Mouse (Mus musculus) spleen, adult 2 months (tissue): ENCODE measurements at regions not wholly inside any gene's neighbourhood (a gene's known extent, or its start where the extent isn't known, plus 50 kb on each side); places are given as distances from the start of the nearest gene placed in this dataset.
"Not testable (repeated sequence)": the region's sequence is repeated elsewhere in the genome, so short reads cannot be mapped to it uniquely, and the experiment has no call there.

Source experiments
- DNase-seq, 2 experiments: peaks; one replicate each; pipeline versions ENCODE4 v3.0.0 to v3.0.0-alpha.2; 2012 to 2021; ENCODE audit warnings: low spot score in 2 of 2, low read depth in 1 of 2
- H3K27ac ChIP-seq: fragments of 200-500 bp; 2 replicates; pipeline ENCODE4 v1.5.1; 2012; ENCODE audit warnings: low read length, inconsistent platforms; ENCODE audit not compliant: insufficient read depth
- H3K27me3 ChIP-seq: fragments of 200-500 bp; 2 replicates; pipeline ENCODE4 v1.6.1; 2012; ENCODE audit warnings: mild to moderate bottlenecking, moderate library complexity, low read length, inconsistent platforms; ENCODE audit not compliant: control insufficient read depth, insufficient read depth
- H3K36me3 ChIP-seq: fragments of 200-500 bp; 2 replicates; pipeline ENCODE4 v1.6.1; 2012; ENCODE audit warnings: mild to moderate bottlenecking, low read length, inconsistent platforms; ENCODE audit not compliant: control insufficient read depth, insufficient read depth
- H3K4me1 ChIP-seq: fragments of 200-500 bp; 2 replicates; pipeline ENCODE4 v1.6.1; 2011; ENCODE audit warnings: inconsistent platforms; ENCODE audit not compliant: control insufficient read depth, insufficient read depth, insufficient read length
- H3K4me3 ChIP-seq: fragments of 200-500 bp; 2 replicates; pipeline ENCODE4 v1.5.1; 2011; ENCODE audit warnings: mild to moderate bottlenecking, inconsistent platforms; ENCODE audit not compliant: insufficient read depth, insufficient read length; ENCODE audit errors: extremely low read depth
- CTCF ChIP-seq: fragments of 200-500 bp; IDR thresholded peaks from 2 replicates; pipeline ENCODE4 v1.5.1; 2011; ENCODE audit warnings: mild to moderate bottlenecking, inconsistent platforms; ENCODE audit not compliant: insufficient read depth, insufficient read length, insufficient replicate concordance; ENCODE audit errors: extremely low read depth
- POLR2A ChIP-seq: fragments of 200-500 bp; IDR thresholded peaks from 2 replicates; pipeline ENCODE4 v1.6.1; 2011; ENCODE audit warnings: low read depth, low read length, inconsistent platforms
- WGBS: fragments of 180-500 bp; shearing (Covaris S2); methylation state at CpG from one replicate; pipeline ENCODE4 v1.1.7; 2018; 5-methylcytosine and 5-hydroxymethylcytosine counted together

- Histone ChIP-seq H3K4me3 (no peak overlapping the region), H3K27ac (no peak overlapping the region), H3K36me3 (no peaks in the 10 kb centered on the region), H3K4me1 (no peaks in the 10 kb centered on the region), H3K27me3 (no peaks in the 10 kb centered on the region)
- no peak for DNase-seq
- 29% methylated on average over 6 of the region's 6 CpGs for WGBS
- TF ChIP-seq POLR2A (no peak), CTCF (no peak)
These were observed 436.9 kb upstream of the Ghitm start for GRCm38 (mm10) chr14:37571971-37572370.

DNA sequence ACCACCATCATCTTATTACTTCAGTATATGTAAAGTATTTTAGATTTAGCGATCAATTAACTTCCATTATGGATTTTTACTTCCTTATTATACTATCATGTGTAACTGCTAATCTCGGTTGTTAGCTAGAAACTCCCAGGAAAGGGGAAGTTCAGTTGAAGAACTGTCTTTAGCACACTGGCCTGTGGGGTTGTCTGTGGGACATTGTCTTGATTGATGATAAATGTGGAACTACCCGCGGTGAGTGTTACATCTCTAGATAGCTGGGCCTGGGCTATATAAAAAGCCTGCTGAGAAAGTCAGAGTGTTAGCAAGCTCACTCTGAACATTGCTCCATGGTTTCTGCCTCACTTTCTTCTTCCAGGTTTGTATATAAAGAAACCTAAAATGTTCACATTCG lies 423.2 kb upstream of the Ghitm start:
- Histone ChIP-seq H3K4me1 (no peaks in the 10 kb centered on the region), H3K36me3 (no peaks in the 10 kb centered on the region), H3K27me3 (no peaks in the 10 kb centered on the region), H3K4me3 (no peak overlapping the region), H3K27ac (no peak overlapping the region)
- 44% methylated on average over 5 of the region's 5 CpGs for whole genome bisulfite sequencing
- no peak for TF ChIP-seq POLR2A
- TF ChIP-seq CTCF = no peak
- no peak for DNase-seq

DNA sequence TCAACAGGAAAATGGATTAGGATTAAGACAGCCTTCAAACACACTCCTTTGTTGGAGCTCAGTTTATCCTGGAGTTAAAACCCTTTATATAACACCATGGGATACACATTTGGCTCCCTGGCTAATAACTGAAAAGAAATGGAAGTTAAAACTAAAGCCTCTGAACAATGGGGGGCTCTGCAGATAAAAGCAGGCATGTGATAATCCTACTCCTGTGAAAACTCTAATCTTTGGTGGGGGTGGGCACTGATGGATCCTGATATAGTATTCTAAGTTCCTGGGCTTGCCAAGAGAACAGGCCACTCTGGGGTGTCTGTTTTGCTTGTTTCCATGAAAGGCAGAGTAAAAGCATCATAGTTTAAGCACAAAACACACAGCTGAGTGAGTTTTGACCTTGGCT lies 388.5 kb upstream of the Ghitm start:
- Histone ChIP-seq H3K4me1 (no peaks in the 10 kb centered on the region), H3K27ac (no peak overlapping the region), H3K4me3 (no peak overlapping the region), H3K27me3 (no peaks in the 10 kb centered on the region), H3K36me3 (no peaks in the 10 kb centered on the region)
- no peak for DNase-seq
- TF ChIP-seq CTCF (no peak), POLR2A (no peak)

GRCm38 (mm10) chr14:37520631-37521030 lies 385.6 kb upstream of the Ghitm start:
- 80% methylated on average over 3 of the region's 3 CpGs for WGBS
- H3K27ac ChIP-seq, H3K4me3 ChIP-seq, H3K4me1 ChIP-seq, H3K27me3 ChIP-seq, DNase-seq, H3K36me3 ChIP-seq: not testable (repeated sequence)

- no peaks in the 10 kb centered on the region for H3K27me3 ChIP-seq
- TF ChIP-seq POLR2A = no peak
- TF ChIP-seq CTCF = no peak
- no peak overlapping the region for H3K27ac ChIP-seq
- DNase-seq = no peak
- no peak overlapping the region for H3K4me3 ChIP-seq
- no peaks in the 10 kb centered on the region for H3K36me3 ChIP-seq
- 76% methylated on average over 5 of the region's 5 CpGs for WGBS
- H3K4me1 ChIP-seq = no peaks in the 10 kb centered on the region
These were observed 370.2 kb upstream of the Ghitm start for GRCm38 (mm10) chr14:37505314-37505713.

DNA sequence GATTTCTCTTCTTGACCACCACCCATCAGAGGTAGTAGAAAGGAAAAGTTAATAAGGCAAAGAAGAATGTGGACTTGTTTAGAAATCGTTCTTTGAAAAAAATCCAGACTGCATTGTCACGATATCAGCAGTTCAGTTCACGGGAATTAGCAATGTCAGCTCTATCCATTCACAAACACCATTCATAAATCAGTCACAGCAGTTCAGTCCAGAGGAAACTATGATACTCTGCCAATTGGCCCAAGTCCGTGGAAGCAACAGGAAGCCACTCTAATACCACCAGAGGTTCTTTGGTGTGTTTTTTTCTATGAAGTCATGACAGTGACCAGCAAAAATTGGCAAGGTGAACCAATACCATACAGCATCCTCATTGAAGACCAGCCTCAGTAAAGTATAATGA lies 355.6 kb upstream of the Ghitm start:
- Histone ChIP-seq H3K36me3 (no peaks in the 10 kb centered on the region), H3K27me3 (no peaks in the 10 kb centered on the region), H3K4me3 (no peak overlapping the region), H3K27ac (no peak overlapping the region), H3K4me1 (no peaks in the 10 kb centered on the region)
- no peak for DNase-seq
- TF ChIP-seq CTCF (no peak), POLR2A (no peak)
- 63% methylated on average over 4 of the region's 4 CpGs for WGBS

- no peak overlapping the region for H3K4me3 ChIP-seq
- H3K36me3 ChIP-seq = no peaks in the 10 kb centered on the region
- no peaks in the 10 kb centered on the region for H3K27me3 ChIP-seq
- TF ChIP-seq POLR2A (no peak), CTCF (no peak)
- DNase-seq = no peak
- no peaks in the 10 kb centered on the region for H3K4me1 ChIP-seq
- no peak overlapping the region for H3K27ac ChIP-seq
- 91% methylated on average over 8 of the region's 8 CpGs for WGBS
These were observed 350.2 kb upstream of the Ghitm start for GRCm38 (mm10) chr14:37485292-37485691.

DNA sequence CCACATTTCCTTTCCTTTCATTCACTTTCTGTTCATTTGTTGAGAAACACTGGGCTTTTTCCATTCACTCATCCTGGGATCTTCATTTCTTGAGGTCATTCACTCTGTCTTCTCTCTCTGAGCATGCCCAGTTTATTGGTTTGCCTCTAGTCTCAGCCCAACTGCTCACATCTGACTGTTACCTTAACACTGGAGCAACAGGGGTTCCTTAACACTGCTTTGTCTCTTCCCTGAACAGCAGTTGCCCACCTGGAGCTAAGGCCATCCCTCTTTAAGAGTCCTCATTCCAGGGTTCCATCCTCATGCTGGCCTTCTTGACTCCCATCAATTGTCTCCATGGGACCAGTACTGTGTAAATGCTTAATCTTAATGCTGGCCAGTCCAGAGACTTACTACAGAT lies 342.5 kb upstream of the Ghitm start:
- H3K27ac ChIP-seq = no peak overlapping the region
- no peaks in the 10 kb centered on the region for H3K36me3 ChIP-seq
- no peaks in the 10 kb centered on the region for H3K27me3 ChIP-seq
- H3K4me1 ChIP-seq = no peaks in the 10 kb centered on the region
- no peak overlapping the region for H3K4me3 ChIP-seq
- no peak for DNase-seq
- TF ChIP-seq CTCF = no peak
- TF ChIP-seq POLR2A = no peak
